Mouse (Mus musculus) embryonic fibroblast, embryonic 13.5 days (primary cell): Measurements from ENCODE around the gene Acot8. TPM values are rescaled to one million over a fixed set of nuclear protein-coding genes. Genes with fewer than 3 reads are reported as not detected.
A peak's percentile ranks its signal among the peaks of the same experiment; 100 is the strongest.

Experiments
- H3K27ac ChIP-seq: 2 replicates; pipeline ENCODE4 v1.5.1; 2012; ENCODE audit warnings: low read length, control low read depth, inconsistent platforms; ENCODE audit not compliant: insufficient read depth
- H3K4me1 ChIP-seq: 2 replicates; pipeline ENCODE4 v1.6.1; 2011; ENCODE audit warnings: low read length; ENCODE audit not compliant: control insufficient read depth, insufficient read depth
- H3K4me3 ChIP-seq: 2 replicates; pipeline ENCODE4 v1.5.1; 2011; ENCODE audit warnings: mild to moderate bottlenecking, control low read depth, low read length; ENCODE audit not compliant: insufficient read depth
- CTCF ChIP-seq: IDR thresholded peaks from 2 replicates; pipeline ENCODE4 v1.5.1; 2011; ENCODE audit warnings: mild to moderate bottlenecking, control low read depth, low read length, moderate library complexity, borderline replicate concordance; ENCODE audit not compliant: insufficient read depth
- POLR2A ChIP-seq: IDR thresholded peaks from 2 replicates; pipeline ENCODE4 v1.6.1; 2011; ENCODE audit warnings: low read depth, mild to moderate bottlenecking, control low read depth, low read length, moderate library complexity
- polyA plus RNA-seq: library from polyadenylated mRNA; stranded (reverse); fragments of >200 nt; gene quantifications from 2 replicates; pipeline ENCODE4 v1.2.4, GENCODE M21; 2011; ENCODE audit warnings: low read depth; ENCODE audit not compliant: missing spikeins, insufficient read length

The Acot8 gene
- polyA plus RNA-seq, 1 experiment, result 12.1 TPM

- H3K4me1 ChIP-seq, result no peaks in the 10 kb centered on the region
- TF ChIP-seq CTCF (no peak), POLR2A (no peak)
- H3K27ac ChIP-seq, result no peak overlapping the region
- no peak overlapping the region for H3K4me3 ChIP-seq
Observed at GRCm38 (mm10) chr2:164760059-164760833, 44.4 kb downstream of the Acot8 start.

DNA sequence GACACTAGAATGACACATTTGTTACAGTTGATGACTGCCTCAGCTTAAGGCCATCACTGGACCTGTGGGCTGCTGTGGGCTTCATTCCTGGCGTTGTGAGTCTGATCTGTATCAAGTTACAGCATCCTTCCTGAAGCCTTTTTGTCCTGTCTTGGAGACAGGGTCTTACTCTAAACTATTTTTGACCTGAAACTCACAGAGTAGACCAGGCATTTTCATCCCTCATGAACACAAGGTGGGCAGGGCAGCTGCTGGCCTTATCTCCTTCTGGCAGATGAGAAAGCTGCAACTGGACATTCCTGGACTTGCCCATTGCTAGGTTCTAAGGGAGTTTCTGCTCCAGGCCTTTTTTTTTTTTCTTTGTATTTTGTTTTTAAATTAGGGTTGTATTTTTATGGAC, 46.0 kb downstream of the Acot8 start:
- TF ChIP-seq POLR2A, result no peak
- no peak overlapping the region for H3K4me3 ChIP-seq
- no peaks in the 10 kb centered on the region for H3K4me1 ChIP-seq
- no peak overlapping the region for H3K27ac ChIP-seq

GRCm38 (mm10) chr2:164757841-164758240, 46.8 kb downstream of the Acot8 start:
- Histone ChIP-seq H3K27ac (no peak overlapping the region), H3K4me1 (no peaks in the 10 kb centered on the region)
- TF ChIP-seq CTCF (no peak), POLR2A (no peak)

DNA sequence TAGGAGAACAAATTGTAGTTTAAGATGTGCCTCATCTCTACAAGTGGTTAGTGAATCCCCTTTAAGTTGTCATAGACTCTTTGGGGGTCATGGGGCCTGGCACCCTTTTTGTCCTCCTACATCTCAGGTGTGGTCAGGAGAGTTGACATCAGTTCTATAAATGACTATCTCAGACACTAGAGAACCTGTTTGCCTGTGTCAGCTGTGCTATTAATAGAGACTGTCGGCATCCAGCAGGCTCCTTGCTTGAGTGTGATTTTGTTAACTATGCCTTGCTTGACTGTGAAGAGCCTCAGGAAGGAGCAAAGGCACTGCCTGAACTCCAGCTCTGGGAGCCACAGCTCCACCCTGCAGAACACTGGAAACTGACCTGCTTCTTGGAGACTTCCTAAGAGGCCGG, 49.9 kb downstream of the Acot8 start:
- H3K27ac ChIP-seq, result no peak overlapping the region
- H3K4me1 ChIP-seq, result no peaks in the 10 kb centered on the region
- TF ChIP-seq CTCF (no peak), POLR2A (no peak)
- H3K4me3 ChIP-seq, result no peak overlapping the region

More at GRCm38 (mm10) chr2:164757841-164758240, 46.8 kb downstream of the Acot8 start:
- no peak overlapping the region for H3K4me3 ChIP-seq

- H3K4me1 ChIP-seq, result no peaks in the 10 kb centered on the region; the same call in 1 of the 2 replicates
- no peak overlapping the region for H3K27ac ChIP-seq
- TF ChIP-seq POLR2A (no peak), CTCF (no peak)
- no peak overlapping the region for H3K4me3 ChIP-seq
Observed at GRCm38 (mm10) chr2:164754105-164754504, 50.6 kb downstream of the Acot8 start.

DNA sequence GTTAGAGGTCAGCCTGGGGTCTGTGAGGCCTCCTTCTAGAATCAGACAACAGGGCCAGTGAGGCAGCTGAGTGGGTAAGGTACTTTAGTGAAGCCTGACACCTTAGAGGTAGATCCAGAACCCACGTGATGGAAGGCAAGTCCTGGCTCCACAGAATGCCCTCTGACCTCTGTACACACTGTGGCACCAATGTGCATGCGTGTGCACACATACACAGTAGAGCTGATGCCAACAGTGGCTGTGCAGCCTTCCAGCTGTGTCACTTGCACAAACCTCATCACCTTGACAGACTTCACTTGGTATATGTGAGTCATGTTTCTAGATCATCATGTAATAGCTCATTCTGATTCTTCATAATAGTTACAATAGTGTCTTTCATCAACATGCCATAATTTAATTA, 52.2 kb downstream of the Acot8 start:
- H3K27ac ChIP-seq, result no peak overlapping the region
- TF ChIP-seq POLR2A (no peak), CTCF (no peak)

DNA sequence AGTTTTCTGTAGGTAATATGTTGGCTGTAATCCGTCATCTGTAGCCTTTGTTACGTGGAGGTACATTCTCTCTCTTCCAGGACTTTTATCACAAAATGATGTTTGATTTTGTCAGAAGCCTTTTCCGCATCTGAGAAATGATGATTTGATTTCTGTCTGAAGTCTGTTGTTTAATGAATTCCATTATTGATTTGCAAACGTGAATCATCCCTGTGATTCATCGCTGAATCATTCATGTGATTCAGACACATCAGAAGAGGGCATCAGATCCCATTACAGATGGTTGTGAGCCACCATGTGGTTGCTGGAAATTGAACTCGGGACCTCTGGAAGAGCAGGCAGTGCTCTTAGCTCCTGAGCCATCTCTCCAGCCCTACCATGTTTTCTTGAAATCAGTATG, 55.7 kb downstream of the Acot8 start:
- TF ChIP-seq POLR2A (no peak), CTCF (no peak)
- Histone ChIP-seq H3K27ac (peak overlapping the region; percentile 54; the same call in 1 of the 2 replicates), H3K4me3 (no peak overlapping the region), H3K4me1 (peaks cover 7% of the 10 kb centered on the region)

More for the DNA sequence above, 52.2 kb downstream of the Acot8 start:
- no peak overlapping the region for H3K4me3 ChIP-seq
- H3K4me1 ChIP-seq, result peaks cover 5% of the 10 kb centered on the region

DNA sequence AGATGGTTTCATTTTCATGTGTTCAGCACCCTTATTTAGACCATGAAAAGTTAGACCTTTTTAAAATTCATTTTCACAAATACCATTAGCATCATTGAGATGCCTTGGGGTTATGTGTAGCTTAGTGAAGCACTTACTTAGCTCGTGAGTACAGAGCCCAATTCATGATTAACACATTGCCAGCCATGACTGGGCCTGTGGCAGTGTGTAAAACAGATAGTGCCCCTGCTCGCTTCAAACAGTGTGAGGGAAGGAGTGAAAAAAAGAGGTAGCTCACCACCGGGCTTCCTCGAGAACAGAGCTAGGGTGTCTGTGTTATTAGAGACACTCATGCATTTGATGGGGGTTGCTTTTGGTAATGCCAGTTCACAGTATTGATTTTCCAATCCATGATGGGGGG, 56.5 kb downstream of the Acot8 start:
- Histone ChIP-seq H3K4me3 (no peak overlapping the region), H3K27ac (no peak overlapping the region), H3K4me1 (peaks cover 7% of the 10 kb centered on the region)
- no peak for TF ChIP-seq POLR2A
- no peak for TF ChIP-seq CTCF

- TF ChIP-seq CTCF (no peak), POLR2A (no peak)
- peak overlapping the region; percentile 71 for H3K4me3 ChIP-seq
Observed at GRCm38 (mm10) chr2:164746693-164747092, 58.0 kb downstream of the Acot8 start.

DNA sequence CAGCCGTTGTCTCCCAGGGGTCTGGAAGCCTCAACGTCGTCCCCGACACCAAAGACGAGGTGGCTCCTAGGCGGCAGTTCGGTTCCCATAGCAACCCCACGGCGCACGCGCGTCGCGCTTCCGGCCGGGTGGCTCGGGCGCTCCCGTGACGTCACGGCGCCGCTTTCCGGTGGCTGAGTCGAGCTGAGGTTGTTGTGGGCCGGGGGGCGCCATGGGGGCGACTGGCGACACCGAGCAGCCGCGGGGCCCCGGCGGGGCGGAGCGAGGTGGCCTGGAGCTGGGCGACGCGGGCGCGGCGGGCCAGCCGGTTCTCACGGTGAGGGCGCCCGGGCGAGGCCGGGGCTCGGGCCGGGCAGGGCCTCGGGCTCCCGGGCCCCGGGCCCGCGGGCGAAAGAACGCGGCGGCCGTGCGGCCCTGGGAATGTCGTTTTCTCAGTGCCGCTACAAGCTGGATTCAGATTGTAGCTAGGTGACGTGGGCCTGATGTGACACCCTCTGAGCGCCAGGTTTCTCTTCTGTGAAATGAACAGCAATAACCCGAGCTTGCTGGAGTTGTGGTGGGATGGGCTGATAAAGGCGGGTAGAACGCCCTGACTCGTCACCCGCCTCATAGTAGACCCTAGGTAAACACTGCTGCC, 58.7 kb downstream of the Acot8 start, which contains the start of the genes Wfdc3 and Dnttip1:
Gene Wfdc3 (minus strand): TSS at position 89 of the 637 bp plus-strand sequence.
Gene Dnttip1 (plus strand): TSS at position 141 of the 637 bp plus-strand sequence.
- peak; percentile 40 for TF ChIP-seq POLR2A
- TF ChIP-seq CTCF, result no peak
- H3K27ac ChIP-seq, result no peak within 1 kb of the TSS
- H3K4me1 ChIP-seq, result peaks cover 7% of the 10 kb centered on the region
- H3K4me3 ChIP-seq, result peak within 1 kb of the TSS; percentile 71

More at GRCm38 (mm10) chr2:164746693-164747092, 58.0 kb downstream of the Acot8 start:
- Histone ChIP-seq H3K4me1 (peaks cover 7% of the 10 kb centered on the region), H3K27ac (no peak overlapping the region)
